Mouse (Mus musculus) liver, adult (tissue): ENCODE measurements around the gene Gm3685.
"Not testable (repeated sequence)": the region's sequence is repeated elsewhere in the genome, so short reads cannot be mapped to it uniquely, and the experiment has no call there.

Experiments used
- GATA4 ChIP-seq: IDR thresholded peaks from 2 replicates; pipeline ENCODE4 v1.6.1; 2014; ENCODE audit warnings: mild to moderate bottlenecking, low read length; ENCODE audit not compliant: insufficient replicate concordance

The Gm3685 gene

GRCm38 (mm10) chr14:7044870-7045269 lies at the start of gene Gm3685:
TSS of gene Gm3685 (minus strand) at chr14:7044970.
- not testable (repeated sequence) for TF ChIP-seq GATA4

- TF ChIP-seq GATA4 = not testable (repeated sequence)
Observed at GRCm38 (mm10) chr14:7026781-7027749, 17.7 kb downstream of the Gm3685 start, which contains the start of gene Gm10406. TSS of gene Gm10406 (minus strand) at chr14:7027449.
